Mouse (Mus musculus): ENCODE data around the gene Iqgap1.
A peak's percentile ranks its signal among the peaks of the same experiment; 100 is the strongest.

Gene Iqgap1

DNA sequence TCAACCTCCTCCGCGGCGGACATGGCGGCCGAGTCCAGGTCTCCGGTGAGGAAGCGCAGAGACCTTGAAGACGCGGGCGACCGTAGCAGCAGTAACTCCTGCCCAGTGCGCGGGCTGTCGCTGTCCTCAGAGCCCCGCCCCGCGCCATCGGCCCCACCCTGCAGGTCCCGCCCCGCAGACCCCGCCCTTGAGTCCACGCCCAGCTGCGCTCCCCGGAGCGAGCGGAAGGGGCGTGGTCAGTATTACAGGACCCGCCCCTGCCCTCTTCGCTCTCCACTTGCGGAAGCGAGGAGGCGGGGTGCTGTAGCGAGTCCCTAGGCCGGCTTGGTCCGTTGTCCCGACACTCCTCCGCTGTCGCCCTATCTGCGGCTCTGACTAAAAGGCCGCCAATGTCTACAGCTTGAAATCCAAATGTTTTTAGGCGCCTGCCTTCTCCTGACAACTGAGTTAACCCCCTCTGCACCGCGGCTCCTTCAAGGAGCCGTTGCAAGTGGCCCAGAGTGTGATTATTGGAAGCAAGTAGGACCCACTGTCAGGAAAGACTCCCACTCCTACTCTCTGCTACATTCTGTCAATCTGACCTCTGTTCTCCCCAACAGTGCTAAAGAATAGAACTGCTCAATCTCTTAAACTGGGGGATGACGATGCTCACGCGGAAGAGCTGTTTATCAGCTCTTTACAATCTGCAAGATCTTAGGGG lies 22.5 kb downstream of the Iqgap1 start:
- peak; percentile 98 for DNase-seq (ENCODE audit: low read depth)

DNA sequence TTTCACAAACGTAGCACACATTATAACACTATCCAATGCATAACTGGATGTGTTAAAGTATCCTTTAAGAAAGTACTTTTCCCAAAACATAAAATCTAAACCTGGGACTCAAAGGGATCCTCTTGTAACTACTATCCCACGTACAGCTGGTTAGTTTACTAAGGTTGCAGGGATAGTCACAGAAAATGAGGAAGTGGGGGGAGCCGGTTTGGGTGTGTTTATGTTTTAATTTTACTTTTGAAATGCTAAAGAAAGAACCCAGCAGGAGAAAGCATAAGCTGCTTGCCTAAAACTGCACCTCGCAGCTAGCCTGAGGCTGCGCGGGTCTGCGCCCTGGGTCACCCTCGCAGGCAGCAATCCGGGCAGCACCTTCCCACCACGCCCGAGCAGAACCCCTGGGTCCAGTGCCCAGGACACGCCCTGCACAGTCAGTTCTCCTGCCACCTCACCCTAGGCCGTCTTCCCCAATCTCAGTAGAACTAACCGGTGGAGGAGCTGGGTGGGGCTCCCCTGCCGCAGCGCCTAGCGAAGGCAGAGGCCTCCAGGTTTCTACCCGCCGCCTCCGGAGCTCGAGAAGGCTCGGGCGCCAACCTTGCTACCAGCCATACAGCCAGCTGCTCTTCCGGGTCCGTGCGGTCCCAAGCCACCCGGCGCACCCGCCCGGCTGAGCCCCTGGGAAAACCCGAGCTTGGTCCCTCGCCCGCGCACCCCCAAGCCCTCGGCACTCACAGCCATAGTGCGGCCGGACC lies 23.2 kb downstream of the Iqgap1 start:
- peak; percentile 79 for DNase-seq (ENCODE audit: low read depth)

DNA sequence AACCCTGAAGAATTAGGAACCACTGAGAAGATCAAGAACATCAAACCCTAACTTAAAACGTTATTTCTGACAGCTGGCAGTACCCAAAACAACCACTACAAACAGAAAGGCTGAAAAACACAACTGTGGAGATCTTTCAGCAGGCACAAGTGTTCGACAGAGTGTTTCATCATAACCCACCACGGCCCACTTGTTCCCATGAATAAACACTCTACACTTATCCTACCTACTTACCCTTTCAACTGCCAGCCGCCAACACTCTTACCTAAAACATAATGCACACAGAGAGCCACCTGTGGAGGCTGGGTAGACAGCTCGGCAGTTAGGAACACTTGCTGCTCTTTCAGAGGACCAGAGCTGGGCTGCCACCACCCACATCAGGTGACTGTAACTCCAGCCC lies 26.5 kb downstream of the Iqgap1 start:
- DNase-seq (ENCODE audit: low read depth) = no peak

DNA sequence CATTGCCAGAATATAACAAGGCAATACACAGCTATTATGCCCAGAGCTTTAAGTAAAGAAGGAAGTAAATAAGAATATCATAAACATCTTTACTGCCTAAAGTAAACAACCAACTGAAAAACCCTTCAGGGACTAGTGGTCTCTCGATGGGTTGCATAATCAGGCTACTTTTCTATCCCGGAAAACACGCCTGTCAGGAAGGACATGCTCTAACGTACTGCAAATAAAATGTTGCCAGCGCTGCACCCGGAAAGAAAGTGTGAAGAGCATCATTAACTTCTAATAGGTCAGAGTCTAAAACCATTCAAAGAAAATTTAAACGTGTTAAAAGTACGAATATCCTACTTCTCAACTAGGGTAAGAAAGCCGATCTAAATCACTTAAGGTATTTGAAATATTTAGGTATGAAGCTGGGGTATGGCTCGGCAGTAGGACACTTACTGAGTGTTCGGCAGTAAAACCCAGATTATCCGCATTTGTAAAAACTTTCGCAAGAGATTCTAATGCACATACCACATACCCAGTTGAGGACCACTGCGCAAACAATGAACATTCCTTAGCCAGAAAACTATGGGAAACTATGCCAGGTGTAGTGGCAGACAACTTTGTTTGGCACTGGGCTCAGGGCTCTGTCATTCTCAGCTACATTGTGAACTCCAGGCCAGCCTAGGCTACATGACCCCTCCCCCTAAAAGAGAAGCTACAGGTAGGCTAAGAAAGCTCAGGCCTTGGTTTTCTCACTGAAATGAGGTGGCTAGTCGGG lies 28.8 kb downstream of the Iqgap1 start:
- no peak for DNase-seq (ENCODE audit: low read depth)

DNA sequence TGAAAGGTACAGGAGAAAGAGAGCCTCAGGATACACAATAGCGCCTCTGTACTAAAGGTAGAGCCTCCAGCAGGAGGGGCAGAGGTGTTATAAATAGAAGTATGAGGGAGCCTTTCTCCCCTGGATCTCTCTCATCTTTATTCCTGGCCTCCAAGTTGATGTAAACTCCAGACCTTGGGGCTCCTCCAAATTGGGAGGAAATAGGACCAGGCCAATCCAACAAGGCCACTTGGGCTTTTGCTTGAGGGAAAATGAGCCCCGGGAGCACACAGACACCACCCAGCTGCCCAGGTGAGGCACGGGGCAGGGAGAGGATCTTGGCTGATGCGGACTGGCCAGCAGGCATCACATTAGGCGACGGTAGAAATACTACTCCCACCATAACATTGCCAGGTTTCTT lies 29.5 kb downstream of the Iqgap1 start:
- DNase-seq (ENCODE audit: low read depth) = no peak

DNA sequence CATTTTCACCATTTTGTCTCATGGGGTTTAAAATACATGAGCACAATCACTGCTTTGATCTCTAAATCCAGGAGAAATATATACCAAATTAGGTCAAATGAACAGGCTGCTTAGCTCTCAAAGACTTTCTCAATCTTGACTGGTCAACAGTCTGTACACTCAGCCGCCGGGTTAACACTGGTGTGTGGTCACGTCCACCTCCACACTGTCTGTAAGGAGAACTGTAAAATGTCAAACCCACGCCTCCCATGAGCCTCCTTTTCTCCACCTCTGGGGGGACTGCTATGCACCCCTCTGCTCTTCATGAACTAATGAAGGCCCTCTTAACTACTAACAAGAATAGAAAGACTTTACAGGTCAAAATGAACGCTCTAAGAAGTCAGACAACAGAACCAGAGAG lies 36.2 kb downstream of the Iqgap1 start:
- DNase-seq (ENCODE audit: low read depth) = peak; percentile 62

DNA sequence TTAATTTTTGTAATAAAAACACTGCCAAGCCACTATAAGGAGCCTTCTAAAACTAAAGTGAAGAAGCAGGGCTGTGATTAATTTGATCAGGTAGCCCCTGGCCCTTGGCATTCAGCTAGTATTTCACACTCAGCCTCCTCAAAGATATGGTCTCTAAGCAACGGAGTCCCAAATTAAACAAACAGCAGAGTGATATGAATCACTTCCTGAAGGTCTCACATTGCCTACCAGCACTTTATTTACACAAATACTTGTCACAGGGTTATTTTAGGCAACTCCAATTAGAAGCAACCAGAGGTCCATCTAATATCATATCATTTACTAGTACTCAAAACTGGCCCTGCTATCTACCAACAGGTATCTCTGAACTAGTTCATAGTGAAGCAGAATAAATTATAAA lies 36.7 kb downstream of the Iqgap1 start:
- DNase-seq (ENCODE audit: low read depth) = peak; percentile 88

DNA sequence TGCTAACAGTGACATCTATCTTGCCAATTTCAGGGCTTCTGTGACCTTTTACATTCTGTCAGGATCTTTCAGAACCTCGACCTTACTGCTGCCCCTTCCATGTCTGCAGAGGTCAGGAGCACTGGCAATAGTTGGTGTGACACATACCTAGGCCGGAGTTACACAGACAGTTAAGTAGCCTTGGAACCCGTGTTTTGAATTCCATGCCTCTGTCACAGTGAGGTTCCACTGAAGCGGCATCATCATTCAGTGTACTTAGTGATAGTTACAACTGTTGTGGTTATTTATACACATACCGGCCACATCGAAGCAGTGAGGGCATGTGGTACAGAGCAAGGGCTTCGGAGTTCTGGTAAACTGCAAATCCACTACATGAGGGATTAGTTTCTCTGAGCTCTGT lies 37.8 kb downstream of the Iqgap1 start:
- no peak for DNase-seq (ENCODE audit: low read depth)

DNA sequence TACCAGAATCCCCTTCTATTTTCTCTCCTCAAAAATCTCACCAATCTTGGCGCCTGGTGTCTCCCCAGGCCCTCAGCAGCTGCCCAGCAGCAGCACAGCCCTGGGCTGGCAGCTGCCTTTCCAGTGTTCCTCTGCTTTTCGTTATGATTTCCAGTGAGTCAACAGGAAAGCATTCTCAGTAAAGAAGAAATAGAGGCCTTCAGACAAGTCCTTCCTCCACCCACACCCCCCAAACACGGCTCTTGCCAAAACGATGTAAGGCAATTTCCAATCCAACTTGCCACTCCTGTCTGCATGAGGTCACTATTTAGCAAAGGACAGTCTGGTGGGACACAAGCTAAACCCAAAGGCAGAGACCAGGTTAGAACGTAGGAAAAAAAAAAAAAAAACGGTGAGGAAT lies 39.0 kb downstream of the Iqgap1 start:
- peak; percentile 59 for DNase-seq (ENCODE audit: low read depth)

DNA sequence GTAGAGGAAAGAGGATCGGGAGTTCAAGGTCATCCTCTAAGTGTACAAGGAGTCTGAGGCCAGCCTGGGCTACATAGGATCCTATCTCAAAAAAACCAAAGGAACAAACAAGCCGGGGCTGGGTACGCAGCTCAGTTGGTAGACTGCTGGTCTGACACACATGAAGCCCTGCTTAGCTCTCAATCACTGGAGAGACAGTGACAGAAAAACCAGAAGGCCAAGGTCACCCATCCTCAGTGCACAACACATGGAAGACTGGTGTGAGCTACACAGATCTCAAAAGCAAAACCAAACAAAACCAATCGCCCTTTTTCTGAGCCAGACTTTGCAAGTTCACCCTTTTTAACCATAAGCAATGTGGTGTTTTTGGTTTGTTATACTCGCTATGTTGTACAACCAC lies 41.9 kb downstream of the Iqgap1 start:
- no peak for DNase-seq (ENCODE audit: low read depth)

DNA sequence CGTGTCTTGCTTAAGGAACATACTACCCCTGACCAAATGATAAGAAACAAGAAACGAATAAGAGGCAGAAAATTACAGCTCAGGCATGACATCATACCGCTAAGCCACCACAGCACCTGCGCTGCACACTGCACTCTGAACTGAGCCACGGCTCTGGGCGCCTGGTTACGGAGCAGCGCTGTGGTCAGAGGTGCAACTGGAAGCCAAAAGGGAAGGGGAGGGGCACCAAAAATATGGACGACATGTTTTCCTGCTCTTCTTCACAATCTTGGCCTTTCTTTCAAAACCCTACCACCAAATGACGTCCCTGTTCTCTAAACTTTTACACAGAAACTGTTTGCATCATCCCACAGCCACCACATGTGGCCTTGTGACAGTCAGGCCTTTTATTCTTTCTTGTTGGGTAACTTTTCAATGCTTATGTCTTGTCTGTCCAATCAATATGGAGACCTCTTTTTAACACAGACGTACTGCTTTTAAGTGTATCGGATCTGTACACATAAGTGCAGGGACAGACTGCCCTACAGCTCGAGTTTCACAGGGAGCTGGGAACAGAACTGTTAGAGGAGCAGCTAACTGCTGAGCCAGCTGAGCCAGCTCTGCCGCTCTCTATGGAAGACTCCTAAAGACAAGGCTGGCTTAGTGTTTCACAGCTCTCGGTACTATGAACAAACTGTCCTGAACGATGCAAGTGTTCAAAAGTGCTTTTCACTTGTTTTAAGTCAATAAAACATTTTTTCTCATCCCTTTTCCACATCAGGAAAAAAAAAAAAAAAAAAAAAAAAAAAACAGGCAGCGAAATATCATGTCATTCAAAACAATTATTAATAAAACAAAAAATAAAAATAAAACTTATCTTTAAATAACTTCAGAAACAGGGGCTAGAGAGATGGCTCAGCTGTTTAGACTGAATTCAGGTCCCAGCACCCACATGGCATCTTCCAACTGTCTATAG lies 43.3 kb downstream of the Iqgap1 start:
- DNase-seq (ENCODE audit: low read depth) = peak; percentile 86

DNA sequence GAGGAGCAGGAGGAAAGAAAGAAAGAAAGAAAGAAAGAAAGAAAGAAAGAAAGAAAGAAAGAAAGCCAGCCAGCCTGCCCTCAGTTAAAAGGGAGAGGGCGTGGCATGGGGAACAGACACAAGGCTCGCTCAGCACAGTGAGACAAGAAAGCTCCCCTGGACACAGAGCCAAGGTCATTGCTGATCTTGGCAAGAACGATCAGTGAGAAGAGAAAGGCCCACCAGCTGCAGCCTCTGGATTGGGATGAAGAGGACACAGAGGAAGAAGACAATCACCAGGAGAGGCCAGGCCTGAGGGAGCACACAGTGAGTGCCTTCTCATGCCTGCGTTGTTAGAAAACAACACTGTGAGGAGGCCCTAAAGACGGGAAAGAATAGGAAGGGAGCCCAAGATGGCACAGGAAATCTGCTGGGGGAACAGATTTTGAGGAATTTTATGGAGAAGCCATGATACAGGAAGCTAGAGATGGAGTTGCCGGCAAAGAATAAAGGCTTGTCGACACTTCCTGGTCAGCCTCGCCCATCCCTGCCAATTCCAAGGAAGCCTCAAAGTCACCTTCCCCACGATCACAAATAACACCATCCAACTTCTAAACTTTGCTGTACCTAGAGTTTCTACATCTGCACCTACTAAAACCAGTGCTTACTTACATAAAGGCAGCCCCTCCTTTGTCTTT lies 44.2 kb downstream of the Iqgap1 start:
- peak; percentile 26 for DNase-seq (ENCODE audit: low read depth)

DNA sequence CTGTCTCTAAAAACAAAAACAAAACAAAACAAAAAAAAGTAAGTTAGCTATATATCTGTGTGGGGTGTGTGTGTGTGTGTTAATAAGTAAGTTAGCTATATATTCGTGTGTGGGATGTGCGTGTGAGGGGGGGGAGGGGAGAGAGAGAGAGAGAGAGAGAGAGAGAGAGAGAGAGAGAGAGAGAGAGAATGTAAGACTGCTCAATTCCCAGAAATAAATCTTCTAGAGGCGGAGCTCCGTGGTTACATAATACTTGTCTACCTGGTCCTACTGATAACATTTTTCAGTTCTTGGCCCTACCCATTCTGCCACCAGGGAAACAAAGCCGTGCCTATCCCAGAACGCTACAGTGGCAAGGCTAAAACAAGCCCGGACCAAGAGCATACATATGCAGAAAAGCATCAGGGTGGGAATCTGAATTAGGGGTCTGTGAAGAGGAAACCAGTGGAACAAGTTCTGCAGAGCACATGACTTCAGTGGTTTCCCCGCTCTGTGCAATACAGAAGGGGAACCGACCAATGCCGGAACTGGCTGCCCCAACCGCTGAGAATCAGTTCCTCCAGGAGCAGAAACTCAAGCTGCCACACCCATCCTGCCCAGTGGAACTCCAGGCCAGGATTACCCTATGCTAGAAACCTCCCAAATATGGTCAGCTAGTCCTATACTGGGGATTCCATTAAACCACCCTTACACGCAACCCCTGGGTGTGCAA lies 46.7 kb downstream of the Iqgap1 start:
- peak; percentile 98 for DNase-seq (ENCODE audit: low read depth)

DNA sequence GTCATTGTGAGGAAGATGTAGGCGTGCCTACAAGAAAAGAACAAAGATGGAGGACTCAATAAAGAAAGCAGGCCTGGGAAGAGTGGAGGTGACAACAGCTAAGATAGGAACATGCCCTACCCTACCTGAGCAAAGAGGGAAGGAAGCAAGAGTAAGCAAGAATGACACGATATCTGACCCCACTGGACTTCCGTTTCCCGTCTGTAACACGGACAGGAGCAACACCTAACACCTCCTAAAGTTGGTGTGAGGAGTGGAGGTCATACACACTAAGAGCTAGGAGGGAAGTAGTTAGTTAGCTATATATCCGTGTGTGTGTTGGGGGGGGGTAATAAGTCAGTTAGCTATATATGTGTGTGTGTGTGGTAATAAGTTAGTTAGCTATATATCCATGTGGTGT lies 47.4 kb downstream of the Iqgap1 start:
- peak; percentile 35 for DNase-seq (ENCODE audit: low read depth)

DNA sequence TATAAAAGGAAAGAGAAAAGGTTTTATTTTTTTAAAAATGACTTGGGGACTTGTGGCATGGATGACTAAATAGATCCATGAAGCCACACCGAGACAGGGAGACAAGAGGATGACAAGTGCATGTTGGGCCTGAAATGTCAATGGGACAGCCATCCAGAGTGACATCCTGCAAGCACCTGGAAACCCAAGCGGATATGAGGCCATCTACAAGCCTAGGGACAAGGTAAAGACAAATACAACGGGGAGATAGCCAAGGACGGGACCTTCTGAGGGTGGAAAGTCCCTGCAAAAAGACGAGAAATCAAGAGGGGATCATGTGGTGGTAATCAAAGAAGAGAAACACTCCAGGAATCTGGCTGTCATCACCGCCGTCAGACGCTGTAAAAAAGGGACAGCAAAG lies 48.6 kb downstream of the Iqgap1 start:
- DNase-seq (ENCODE audit: low read depth) = peak; percentile 13

DNA sequence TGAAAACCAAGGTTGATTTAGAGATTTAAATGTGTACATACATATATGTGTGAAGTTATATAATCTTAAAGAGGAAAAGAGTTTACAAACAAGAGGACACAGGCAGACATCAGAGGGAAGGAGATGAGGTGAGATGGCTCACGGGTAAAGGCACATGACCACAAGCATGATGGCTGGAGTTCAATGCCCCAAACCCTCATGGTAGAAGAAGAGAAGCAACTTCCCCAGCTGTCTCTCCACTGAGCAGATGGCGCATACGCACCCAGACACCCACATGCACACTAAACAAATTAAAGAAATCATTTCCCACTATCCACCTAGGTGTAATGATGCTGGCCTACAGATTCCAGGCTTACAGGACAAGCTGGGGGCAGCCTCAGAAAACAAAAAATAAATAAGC lies 49.7 kb downstream of the Iqgap1 start:
- no peak for DNase-seq (ENCODE audit: low read depth)

DNA sequence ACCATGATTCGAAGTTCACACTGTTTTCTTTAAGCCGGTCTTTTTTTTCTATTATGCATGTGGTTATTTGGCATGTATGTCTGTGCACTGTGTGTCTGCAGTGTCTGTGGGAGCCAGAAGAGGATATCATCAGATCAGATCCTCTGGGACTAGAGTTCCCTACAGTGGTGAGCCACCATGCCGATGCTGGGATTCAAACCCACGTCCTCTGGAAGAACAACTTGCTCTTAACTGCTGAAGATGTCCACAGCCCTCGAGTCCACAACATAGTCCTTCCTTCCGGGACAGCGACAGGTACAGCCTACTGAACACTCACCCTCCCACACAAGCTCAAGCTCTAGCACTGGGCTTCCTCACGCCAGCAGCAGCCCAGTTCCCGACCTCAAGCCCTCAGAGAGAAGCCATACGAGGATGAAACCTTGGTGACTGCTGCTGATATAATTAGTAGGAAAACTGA lies 50.3 kb downstream of the Iqgap1 start:
- DNase-seq (ENCODE audit: low read depth) = no peak

DNA sequence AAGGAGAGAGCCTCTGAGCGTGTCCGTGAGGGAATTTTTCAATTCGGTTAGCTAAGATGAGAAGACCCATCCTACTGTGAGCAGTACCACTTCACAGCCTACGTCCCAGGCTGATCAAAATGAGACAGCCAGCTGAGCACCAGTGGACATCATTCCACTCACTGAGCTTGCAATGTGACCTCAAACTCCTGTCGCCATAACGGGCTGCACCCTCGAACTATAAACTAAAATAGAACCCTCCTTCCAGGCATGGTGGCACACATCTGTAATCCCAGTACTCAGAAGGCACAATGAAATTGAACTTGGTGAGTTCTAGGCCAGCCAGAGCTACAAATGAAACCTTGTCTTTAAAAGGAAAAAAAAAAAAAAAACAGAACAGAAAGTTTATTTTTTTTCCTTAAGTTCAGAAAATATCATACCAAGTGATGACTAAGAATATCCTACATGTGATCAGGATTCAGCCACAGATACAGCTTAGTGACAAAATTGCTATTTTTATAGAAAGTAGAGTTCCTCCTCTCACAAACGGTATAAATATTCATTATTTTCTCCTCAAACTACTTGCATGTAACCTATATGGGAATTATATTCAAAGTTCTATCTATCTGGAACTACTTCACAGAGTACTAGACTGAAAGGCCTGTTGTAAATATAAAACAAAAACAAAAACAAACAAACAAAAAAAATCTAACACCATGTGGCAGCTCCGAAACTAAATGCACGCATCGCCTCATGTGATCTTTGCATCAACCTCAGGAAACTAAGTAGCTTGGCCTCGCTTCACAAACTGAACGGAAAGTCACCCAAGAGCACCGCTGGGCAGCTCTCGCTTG lies 50.9 kb downstream of the Iqgap1 start:
- DNase-seq (ENCODE audit: low read depth) = peak; percentile 64

DNA sequence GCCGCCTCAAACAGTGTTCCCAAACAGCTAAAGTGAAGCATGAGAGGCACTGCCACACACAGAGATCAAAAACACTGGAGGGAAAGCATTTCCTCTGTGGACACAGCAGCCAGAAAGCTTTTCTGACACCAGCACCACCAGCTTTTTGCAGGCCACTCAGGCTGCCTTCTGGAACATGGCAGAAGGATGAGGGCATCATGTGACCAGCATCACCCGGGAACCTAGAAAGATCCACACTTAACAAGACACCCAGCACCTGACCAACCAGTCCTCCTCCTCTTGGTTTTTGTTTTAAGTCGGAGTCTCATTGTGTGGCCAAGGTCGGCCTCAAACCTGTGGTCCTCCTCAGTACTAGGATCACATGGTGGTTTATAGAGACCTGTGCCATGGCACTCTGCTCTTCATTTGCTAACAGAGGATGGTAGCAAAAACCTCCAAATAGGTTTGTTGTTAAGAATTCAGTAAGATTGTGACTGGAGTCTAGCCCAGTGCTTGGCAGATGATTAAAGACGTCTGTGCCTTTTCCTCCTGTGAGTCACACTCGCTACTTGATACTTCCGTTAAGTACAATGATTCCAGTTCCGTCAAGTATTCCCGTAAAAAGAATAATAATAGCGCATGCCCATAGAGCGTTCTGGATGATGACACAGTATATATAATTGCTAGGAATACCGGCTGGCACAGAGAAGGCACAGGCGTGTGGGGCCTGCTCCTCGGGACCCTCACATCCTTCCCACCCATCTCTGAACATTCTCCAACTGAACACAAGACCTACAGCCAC lies 51.8 kb downstream of the Iqgap1 start:
- peak; percentile 93 for DNase-seq (ENCODE audit: low read depth)
